Mouse (Mus musculus): ENCODE data around the gene Nipal3.

DNA sequence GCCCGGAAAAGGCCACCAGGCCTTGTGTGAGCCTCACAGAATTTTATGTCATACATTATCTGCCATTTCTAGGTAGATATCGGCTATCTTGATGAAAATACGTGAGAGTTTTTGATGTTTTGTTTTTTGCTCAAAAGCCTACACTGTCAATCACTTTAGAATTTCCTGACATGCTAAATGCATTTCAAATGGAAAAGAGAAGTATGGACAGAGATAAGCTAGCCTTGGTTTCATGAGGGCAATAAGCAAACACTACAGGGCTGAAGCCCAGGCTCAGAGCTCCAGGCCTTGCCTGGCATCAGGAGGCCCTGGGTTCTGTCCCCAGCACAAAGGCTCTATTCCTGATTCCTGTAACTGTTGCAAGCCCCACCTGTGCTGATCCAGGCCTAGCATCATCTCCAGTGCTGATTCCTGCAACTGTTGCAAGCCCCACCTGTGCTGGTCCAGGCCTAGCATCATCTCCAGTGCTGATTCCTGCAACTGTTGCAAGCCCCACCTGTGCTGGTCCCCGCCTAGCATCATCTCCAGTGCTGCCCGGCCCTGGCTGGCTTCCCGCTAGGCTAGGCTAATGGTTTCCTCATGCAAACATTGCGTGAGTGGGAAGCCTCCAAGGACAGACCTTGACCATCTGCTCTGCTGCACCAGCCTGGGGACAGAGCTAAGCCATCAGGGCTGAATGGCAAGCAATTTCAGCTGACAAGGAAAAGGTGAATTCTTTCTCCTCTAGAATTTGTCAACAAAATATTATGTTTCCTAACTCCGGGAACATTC is 64.7 kb downstream of the Nipal3 start:
- TF ChIP-seq CTCF (IDR thresholded peaks at IDR 0.05; ENCODE audit: borderline replicate concordance, extremely low read depth, insufficient read depth, insufficient read length), result no peak
- TF ChIP-seq POLR2A (IDR thresholded peaks at IDR 0.05; ENCODE audit: borderline replicate concordance, extremely low read depth, insufficient read depth, insufficient read length, poor library complexity, severe bottlenecking), result no peak
